Mouse (Mus musculus) kidney, postnatal 10 days (tissue): ENCODE results near the gene Epc2.

Experiments
- DNase-seq: peaks from one replicate; pipeline ENCODE4 v3.0.0; 2021; ENCODE audit warnings: mixed read lengths

The Epc2 gene

DNA sequence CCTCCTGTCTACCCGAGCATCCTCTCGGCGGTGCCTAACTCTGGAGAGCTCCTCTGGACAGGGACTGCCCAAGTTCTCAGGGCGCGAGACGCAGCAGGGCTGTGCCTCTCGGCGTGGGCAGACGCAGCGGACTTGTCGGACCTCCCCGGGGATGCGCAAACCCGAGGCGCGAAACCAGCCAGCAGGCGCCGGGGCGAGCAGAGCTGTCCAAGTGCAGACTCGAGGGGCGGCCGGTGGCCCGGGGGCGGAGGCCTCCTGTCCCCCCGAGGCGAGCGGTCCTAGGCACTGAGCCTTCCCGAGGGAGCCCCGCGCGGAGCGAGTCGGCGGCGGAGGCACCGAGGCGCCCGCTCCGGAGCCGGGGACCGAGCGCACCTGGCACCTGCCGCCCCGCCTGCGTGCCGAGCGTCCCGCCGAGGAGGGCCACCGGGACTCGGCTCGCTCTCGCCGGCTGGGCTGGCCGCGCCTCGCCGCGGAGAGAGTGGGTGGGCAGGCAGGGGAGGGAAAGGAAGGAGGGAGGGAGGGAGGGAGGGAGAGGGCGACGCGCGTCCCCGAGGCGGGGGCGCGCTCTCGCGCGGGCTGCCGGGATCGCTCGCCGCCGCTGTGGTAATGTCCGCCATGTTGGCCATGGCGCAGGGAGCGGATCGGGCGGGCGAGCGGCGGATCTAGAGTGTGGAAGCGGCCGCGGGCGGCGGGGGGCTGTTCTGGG is at the start of gene Epc2:
Gene Epc2 (plus strand): TSS at position 556 of the 706 bp plus-strand sequence.
- peak; percentile 92 for DNase-seq

DNA sequence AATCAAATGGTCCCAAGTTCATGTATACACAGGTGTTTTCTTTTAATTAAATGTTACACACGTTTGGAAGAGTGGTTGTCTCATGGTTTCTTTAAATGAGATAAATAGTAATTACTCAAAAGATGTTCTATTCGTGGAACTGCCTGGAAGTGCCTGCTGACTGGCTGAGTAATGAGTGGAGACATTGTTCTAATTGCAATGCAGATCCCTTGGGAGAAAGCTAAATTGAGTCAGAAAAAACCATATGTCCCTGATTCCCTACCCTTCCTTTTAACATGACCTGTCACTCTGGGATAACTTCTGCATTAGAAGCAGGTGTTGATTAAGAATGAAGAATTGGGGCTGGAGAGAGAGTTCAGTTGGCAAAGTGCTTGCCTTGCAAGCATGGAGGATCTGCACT is 45.3 kb upstream of the Epc2 start:
- no peak for DNase-seq

DNA sequence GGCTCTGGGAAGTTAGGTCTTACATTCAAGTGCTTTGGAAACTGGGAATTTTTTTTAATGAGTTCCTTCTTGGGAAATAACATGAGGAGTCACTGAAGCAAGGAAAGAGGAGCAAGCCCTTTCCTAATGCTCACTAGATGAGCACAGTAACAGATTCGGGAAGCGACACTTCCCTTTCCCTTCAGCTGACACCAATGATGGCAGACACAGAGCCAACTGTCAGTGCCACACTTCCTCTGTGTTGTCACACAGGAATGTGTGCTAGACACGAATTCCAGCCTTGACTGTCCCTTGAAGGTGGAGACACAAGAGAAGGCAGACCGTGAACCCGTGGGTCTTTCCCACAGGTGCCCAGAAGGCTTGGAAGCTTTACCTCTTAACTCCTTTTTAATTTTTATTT is 39.6 kb upstream of the Epc2 start:
- no peak for DNase-seq

DNA sequence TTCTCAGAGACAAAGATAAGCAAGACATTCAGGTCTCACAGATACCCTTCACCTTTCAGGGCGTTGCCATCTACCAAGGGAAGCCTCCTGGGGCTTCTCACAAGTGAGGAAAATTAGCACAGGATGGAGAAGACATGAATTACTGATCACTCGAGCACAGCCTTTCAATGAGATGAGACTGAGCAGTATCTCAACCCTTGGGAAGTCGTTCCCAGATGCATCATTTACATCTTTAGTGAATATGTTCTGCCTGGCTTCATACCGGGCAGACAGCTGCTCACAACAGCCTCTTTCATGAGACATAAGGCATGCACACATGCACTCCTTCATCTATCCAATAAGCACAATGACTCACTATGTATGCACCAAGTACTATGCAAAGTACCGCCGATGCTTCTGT is 38.7 kb upstream of the Epc2 start:
- no peak for DNase-seq

DNA sequence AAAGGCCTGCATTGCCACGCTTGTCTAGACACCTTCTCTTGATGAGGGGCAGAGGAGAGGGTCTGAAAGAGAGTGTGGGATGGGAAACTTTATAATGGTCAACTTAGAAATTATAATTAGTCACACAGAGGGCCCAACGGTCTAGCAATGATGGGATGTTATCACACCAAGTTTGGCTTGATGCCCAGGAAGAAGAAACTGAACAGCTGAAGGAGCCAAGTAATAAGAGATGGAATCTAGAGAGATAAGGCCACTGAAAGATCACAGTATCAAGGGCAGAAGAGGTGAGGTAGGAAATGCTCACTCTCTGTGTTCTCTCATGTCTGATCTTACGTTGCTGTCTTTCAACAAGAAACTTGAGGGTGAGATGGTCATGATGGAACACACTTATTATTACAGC is 35.4 kb upstream of the Epc2 start:
- DNase-seq: no peak

DNA sequence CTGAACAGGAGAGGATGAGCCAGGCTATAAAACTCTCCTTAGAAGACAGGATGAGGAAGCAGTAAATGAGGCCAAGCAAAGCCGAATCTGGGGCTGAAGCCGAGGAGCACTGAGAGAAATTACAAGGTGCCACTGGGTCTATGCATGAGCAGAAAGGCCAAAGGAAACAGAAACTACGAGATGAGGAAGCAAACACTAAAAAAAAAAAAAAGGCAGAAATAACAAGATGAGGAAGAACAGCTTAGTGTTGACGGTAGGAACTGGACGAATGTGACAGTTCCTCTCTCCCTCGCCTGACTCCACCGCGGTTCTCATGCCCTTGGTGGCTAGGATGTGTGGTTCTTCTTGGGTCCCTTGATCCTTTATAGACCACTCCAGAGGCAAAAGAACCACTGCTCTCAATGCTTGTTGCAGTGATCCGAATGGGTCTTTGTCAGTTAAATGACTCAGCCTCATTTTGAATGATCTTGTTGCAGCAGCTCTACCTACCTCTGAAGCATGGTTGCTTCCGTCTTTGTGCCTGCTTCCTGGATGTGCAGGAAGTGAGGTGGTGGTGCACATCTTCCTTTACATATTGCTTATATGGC is 34.2 kb upstream of the Epc2 start:
- peak; percentile 8 for DNase-seq

DNA sequence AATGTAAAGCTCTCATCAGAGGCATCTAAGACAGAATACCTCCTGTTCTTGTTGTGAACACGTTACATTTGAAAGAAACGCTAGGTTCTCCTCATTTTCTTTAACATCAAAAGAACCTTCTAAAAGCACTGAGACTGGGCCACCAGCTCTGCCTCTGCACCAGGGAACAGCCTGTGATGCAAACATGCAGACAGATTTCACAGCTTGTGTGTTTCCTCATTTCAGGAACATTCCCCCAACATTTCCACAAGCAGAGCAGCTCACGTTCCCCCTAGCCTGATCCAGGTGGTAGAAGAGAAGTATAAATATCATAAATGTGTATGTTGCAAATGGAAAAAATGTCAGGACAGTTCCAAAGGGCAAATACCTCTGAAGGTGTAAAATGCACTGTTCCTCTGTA is 30.9 kb upstream of the Epc2 start:
- DNase-seq: no peak

DNA sequence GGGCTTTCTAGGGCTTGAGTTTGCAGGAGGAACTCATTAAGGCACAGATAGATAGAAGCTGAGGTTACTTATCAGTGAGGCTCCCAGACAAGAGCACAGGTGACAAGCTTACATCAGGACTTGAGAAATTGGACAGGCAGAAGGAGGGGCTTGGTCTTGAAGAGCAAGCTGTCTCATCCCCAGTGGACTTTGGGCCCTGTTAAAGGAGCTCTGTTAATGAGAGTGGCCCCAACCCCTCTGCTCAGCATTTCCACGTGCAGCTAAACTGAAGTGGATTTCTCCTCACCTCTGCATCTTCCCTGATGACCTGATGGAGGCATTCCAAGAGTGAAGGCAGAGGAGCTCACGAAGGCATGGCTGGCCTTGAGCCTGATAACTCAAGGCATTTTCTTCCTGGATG is 27.4 kb upstream of the Epc2 start:
- no peak for DNase-seq

DNA sequence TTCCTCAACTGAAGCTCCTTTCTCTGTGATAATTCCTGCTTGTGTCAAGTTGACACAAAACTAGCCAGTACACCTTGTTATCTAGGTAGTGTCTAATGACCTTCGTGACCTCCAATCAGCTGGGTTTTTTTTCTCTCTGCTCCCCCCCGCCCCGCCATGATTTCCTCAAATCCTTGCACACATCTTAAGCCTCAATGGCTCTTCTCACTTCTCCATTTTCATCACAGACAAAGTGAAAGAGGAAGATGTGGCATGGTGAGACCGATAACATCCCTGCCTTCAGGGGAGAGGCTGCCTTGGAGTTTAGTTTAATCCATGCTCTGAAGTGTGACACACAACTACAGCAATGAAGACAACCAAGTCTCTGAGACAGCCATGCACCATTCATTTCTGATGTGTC is 26.5 kb upstream of the Epc2 start:
- no peak for DNase-seq

DNA sequence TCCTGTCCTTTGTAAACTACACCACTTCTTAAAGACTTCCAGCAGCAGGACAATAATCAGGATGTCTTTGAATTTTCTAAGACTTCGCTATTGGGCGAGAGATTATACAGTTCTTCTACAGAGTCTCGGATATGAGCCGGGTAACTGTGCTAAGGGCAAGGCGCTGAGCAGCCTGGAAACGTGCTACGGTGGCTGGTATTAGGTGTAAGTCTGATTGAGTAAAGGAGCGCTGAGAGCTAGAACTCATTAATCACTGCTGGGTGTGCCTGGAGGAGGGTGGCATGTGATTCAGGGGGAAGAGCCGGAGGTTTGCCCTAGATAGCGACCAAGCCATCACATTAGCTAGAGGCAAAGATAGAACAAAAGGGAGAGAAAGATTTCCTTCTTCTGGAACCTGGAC is 25.1 kb upstream of the Epc2 start:
- DNase-seq: no peak

DNA sequence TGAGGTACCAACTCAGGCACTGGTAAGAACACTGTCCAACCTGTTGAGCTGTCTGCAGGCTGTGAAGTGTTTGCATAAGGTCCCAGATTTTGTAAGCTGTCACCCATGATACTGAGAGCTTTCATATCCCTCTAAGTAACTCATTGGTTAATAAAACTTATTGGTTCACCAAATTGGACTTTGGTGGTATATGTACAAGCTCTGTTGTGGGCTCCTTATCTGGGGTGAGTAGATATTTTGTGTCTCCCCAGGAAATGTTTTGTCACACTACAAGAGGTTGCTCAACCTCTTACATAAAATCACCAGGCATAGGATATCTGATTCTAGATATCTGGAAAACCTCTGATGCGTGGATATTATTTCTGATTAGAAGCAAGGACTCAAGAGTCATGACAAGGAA is 20.3 kb upstream of the Epc2 start:
- DNase-seq: no peak

DNA sequence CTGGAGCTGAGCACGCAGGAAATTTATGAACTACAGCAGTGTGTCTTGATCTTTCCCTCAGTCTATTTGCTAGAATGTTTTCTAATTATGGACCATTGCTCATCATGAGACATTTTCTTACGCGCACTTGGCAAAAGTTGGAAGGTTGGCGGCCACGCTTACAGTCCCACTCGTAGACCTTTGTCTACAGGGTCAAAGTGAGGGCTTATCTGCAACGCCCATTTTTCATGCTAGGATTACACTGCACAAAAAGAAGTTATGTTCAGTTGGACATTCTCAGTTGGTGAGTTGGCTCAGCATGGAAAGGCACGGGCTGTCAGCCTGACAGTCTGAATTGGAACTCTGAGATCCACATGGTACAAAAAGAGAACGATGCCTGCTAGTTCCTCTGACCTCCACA is 18.1 kb upstream of the Epc2 start:
- DNase-seq: no peak

DNA sequence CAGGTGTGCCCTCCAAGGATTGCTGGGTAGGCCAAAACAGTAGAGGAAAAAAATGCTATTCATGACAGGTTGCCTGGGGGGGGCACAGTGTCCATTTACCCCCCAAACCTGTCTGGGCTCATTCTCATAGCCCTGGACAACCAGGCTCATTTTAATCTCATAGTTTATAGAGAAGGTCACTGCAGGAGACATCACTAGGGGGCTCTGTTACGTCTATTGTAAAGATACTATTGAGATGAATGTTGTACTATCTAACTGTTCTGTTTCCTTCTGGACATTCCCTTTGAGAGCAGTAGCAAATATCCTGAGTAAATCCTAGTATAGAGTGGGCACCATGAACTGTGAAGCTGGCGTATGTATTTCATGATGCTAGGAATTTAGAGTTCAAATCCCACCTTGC is 5.0 kb upstream of the Epc2 start:
- DNase-seq: no peak

DNA sequence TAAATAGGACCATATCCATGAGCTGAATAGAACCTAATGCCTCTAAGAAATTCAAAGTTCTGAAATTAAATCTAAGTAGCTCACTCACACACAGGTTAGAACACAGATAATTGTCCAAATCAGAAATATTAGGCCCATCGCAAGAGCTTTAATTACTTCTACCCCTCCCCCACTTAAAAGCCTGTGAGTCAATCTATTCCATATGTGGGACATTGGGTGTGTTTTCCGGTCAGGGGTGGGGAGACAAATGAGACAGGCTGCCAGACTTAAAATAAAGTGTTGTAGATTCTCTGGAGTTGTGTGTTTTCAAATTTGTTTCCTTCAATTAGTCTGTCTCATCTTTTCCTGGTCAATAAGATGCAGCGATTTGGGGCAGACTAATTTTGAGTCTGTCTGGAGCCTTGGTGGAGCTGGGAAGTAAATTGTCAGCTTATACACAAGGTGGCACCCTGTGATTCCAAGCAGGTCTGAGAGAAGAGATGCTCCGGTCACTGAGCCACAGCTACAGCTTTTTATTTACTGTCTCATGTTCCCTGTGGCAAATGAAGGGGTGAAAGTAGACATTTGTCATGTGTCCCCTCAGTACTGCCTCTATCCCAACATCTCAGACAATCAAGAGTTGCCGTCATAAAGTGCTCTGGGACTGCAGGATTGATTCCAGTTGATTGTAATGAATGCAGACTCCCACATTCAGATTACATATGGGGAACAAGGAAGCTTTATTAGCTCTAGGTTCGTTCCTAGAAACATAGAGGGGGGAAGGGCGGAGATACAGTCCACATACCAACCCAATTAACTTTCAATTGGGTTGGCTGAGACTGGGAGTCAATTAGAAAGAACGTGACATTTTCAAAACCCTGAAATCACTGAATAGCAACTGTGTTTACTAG is 3.5 kb upstream of the Epc2 start:
- peak; percentile 26 for DNase-seq

DNA sequence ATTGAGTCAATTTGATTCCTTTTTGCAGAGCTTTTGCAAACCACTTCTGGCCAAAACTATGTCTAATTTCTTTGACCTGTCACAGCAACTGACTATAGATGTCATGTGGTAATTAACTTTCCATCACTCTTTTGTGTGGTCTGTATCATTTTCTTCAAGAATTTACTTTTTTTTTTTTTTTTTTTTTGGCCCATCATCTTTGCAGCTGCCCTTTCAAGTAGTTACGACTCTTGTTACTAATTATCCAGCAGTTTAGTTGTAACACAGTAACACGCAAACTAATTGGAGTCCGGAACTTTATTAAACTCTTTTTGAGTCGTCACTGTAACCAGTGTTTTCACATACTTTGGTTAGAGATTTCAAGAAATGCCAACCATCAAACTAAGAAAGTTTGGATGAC is 819 bp upstream of the Epc2 start:
- DNase-seq: no peak

DNA sequence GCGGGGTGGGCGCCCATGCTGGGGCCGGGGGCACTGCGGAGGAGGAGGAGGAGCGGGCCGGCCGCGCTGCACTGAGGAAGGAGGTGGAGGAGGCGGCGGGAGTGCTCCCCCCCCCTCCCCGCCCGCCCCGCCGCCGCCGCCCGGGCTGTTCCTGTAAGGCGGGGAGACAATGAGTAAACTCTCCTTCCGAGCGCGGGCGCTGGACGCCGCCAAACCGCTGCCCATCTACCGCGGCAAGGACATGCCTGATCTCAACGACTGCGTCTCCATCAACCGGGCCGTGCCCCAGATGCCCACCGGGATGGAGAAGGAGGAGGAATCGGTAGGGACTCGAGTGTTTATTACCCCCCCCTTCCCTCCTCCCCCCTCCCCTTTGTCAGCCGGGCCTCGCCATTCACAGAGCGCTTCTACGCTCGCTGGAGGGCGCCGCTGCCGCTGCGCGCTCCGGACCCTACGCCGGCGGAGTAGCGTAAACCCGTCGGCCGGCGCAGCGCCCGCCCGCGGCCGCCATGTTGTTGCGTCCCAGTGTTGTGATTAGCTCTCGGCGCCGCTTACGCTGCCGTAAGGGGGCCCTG is 438 bp downstream of the Epc2 start:
- peak; percentile 95 for DNase-seq

DNA sequence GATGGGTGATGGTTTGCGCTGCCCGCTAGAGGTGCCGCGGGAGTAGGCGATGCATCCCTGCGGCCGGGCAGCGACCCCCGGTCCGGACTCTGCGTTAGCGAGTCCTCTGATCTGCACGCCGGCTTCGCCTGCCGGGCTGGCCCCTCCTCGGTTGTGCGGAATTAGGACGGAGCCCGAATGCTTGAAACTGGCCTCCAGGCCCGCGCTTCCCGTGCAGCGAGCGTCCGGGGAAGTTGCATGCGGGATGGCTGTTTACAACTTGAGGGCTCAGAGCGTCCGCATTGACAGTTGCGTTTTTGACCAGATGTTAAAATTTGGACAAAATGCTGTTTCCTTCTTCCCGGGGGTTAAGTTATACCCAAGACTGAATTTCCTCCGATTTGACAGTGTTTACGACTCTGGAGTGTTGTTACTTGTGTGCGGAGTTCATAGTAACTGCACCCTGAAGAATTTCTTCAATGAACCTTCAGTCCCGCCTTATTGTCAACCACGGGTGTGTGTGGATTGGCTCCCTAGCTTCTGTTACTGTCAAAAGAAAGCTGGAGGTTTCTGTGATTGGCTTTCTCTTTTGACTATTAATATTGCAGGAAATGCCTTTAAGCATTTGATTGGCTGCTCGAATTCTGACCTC is 1.3 kb downstream of the Epc2 start:
- peak; percentile 68 for DNase-seq

DNA sequence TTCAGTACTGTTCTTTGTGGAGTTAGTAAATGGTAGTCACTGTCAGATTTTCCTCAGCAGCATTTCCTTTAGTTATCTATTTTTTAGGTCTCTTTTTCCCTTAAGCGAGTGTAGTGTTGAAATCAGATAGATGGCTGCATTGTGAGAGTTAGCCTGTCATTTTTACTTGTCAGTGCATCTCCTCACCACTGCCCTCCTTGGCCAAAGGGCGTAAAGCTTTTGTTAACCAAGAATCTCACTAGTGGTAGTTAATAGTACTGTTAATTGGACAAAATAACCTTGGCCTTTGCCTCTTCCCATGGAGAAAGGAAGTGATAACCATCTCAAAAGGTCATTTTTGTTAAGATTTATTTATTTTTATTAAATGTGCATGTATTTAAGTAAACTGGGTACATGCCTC is 6.5 kb downstream of the Epc2 start:
- DNase-seq: no peak

DNA sequence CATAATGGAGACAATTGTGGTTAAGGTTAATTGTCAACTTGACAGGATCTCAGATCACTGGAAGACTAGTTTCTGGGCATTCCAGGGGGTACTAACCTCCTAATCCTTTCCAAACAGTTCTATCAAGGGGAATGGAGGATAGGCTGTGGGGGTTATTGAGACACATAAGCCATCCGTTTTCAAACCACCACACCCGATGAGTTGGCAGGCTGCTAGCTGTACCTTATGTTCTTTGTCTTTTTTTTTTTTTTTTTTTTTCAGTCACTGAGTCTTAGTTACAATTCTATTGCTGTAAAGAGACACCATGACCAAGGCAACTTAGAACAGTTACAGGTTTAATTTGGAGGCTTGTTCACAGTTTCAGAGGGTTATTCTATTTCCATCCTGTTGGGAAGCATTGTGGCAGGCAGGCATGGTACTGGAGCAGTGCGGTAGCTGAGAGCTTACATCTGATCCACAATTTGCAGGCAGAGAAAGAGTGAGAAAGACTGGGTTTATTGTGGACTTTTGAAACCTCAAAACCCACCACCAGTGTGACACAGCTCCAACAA is 14.5 kb downstream of the Epc2 start:
- DNase-seq: no peak

DNA sequence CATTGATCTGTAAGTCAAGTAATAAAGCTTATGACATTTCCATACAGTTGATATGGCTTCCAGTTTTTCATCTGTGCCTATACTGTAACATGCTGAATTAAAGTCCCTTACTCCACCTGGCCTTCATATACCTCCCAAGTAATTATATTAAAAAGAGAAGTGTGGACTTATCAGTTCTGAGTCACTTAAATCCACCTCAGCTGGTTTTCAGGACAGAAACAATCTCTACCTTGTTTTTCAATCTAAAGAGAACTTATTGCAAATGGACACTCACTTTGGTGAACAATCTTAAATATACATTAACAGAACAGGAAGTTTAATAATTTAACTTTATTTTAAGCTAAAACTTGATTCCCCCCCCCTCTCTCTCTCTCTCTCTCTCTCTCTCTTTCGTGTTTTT is 15.8 kb downstream of the Epc2 start:
- DNase-seq: no peak

DNA sequence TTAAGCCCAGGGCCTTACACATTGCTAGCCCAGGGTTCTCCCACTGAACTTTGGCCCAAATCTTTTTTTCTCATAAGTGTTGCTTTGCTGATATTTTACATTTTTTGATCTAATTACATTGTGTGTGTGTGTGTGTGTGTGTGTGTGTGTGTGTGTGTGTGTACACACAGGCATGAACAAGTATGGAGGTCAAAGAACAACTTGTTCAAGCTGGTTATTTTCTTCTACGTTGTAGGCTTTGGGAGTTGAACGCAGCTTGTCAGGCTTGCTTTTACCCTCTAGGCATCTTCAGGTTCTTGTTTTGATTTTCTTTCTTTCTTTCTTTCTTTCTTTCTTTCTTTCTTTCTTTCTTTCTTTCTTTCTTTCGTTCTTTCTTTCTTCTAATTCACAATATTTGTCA is 19.9 kb downstream of the Epc2 start:
- DNase-seq: no peak

DNA sequence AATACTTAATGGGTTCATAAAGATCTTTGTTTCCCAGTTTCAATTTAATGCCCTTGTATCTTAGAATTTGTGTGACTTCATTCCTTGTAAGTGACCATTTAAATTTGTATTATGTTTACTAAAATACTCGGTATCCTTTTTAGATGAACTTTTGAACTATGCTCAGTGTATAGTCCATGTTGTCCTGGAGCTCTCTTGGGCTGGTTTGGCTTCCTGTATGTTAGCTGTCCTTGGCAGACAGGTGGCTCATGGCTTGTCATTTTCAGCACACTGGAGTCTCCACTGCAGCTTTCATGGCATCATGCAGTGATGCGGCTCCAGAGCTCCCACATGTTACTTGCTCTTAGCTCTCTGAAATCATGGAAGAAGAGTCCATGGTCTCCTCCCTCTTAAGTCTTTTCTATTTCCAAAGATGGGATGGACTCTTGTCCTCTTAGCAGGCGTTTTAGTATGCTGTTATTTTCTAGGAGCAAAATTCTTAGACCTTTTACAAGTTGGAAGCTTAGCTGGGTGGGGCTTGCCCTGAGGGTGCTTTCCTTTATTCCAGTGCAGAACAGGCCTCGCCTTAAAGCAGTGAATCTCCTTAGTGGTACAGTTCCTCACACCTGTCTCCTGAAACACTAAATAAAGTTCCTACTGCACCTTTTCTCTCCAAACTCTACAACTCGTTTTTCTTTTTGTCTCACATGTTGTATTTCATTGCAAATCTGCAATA is 20.5 kb downstream of the Epc2 start:
- DNase-seq: no peak
